Mouse (Mus musculus): ENCODE measurements around the gene Gatad2a. TPM values are rescaled to one million over a fixed set of nuclear protein-coding genes. Genes with fewer than 3 reads are reported as not detected.

Gatad2a gene
- total RNA-seq, 2 experiments from 2014 or later, result 68.7 to 75.4 TPM

DNA sequence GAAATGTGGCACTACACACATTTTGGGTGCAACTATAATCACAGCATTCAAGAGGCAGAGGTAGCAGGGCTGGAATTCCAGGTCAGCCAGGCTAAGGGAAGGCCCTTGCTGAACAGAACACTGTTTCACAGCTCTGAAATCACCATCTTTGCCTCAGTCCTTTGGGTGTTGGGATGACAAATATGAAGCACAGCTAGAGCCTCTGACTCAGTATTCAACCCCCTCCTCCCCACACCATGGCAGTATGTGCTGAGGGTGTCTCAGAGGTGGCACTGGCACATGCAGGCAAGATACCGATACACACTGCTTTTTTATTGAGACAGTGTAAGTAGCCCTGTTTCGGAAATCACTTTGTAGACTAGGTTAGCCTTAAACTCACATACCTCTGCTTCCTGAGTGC lies 89.9 kb downstream of the Gatad2a start:
- ATAC-seq (replicated peaks; ENCODE audit: low FRiP score, low TSS enrichment, poor library complexity, severe bottlenecking), result no peak

DNA sequence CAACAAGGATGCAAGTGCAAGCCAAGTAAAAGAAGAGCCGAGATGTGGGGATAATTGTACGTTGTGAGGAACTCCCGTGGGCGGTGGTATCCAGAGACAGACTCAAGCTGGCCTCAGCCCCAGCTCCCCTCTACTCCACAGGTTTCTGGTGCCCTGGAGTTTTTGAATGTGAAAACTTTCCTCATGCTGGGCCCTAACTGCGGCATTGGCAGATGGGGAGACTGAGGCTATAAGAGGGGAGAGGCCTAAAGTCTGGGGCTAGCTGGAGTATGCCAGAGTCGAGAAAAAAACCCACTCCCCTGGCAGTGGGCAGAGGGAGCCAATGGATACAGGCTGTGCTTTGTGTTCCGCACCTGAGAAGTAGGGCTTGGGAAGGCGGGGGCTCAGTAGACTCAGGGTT lies 92.1 kb downstream of the Gatad2a start:
- no peak for ATAC-seq (replicated peaks; ENCODE audit: low FRiP score, low TSS enrichment, poor library complexity, severe bottlenecking)

DNA sequence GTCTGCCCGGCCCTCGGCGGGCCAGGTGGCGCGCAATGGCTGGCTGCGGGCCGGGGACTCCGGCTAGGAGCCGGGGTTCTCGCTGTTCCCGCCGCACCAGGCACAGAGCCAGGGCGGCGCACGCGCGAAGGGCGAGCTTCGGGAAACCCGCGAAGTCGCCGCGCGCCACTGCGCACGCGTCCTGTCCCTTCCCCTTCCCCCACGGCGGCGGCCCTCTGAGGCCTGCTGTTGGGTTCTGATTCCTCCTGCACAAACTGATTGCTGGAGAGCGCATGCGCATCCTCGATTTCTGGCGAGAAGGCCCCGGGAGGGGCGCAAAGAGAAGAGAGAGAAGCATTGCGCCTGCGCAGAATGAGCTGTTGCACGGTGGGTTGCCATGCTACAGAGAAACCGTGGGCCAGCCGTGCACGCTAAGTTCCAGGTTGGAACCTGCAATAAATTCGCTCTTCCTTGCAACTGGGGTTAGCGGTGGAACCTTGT lies 93.1 kb downstream of the Gatad2a start:
- ATAC-seq (replicated peaks; ENCODE audit: low FRiP score, low TSS enrichment, poor library complexity, severe bottlenecking), result peak; percentile 62

DNA sequence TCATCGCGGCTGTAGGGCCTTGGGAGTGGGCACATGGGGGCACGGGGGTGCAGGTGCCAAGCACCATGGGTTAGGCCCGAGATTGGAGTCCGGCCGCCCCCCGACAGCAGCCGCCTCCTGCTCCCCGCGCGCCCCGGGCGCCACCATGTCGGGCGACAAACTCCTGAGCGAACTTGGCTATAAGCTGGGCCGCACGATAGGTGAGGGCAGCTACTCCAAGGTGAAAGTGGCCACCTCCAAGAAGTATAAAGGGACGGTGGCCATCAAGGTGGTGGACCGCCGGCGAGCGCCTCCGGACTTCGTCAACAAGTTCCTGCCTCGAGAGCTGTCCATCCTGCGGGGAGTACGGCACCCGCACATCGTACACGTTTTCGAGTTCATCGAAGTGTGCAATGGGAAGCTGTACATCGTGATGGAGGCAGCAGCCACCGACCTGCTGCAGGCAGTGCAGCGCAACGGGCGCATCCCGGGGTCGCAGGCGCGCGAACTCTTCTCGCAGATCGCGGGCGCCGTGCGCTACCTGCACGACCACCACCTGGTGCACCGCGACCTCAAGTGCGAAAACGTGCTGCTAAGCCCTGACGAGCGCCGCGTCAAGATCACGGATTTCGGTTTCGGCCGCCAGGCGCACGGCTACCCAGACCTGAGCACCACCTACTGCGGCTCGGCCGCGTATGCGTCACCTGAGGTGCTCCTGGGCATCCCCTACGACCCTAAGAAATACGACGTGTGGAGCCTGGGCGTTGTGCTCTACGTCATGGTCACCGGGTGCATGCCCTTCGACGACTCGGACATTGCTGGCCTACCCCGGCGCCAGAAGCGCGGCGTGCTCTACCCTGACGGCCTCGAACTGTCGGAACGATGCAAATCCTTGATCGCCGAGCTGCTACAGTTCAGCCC lies 93.8 kb downstream of the Gatad2a start, which contains the start of the genes Tssk6, Ndufa13 and Yjefn3:
Gene Tssk6 (plus strand): TSS at position 22 of the 900 bp plus-strand sequence.
Gene Ndufa13 (minus strand): TSS at position 396 of the 900 bp plus-strand sequence.
Gene Yjefn3 (minus strand): TSS at position 550 of the 900 bp plus-strand sequence.
- peak; percentile 19 for ATAC-seq (replicated peaks; ENCODE audit: low FRiP score, low TSS enrichment, poor library complexity, severe bottlenecking)

DNA sequence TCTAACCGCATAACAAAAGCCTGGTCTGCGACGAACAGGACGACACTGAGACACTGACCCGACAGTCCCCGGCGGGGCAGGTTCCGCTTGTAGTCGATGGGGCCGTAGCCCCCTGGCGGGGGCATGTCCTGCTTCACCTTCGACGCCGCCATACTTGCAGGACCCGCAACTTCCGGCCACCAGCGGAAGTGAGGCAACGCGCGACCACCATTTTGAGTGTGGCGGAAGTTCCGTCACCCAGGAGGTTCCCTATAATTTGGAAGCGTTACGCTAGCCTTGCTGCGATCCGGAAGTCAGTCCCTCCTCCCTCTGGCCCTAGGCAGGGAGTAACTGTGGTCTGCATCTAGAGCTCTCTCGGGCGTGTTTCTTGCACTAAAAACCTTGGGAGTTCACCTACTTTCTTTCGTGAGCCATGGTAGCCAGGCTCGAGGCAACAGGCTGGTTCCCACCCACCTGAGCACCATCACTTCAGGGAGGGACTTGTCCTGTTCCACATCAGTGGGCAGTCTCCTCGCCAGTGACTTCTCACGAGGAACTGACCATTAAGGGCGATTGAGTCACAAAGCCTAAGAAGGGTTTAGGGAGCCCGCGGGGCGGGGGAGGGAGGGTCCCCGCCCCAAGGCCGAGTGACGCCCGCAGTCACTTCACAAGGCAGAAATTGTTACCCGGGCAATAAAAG lies 94.6 kb downstream of the Gatad2a start:
- peak; percentile 66 for ATAC-seq (replicated peaks; ENCODE audit: low FRiP score, low TSS enrichment, poor library complexity, severe bottlenecking)

DNA sequence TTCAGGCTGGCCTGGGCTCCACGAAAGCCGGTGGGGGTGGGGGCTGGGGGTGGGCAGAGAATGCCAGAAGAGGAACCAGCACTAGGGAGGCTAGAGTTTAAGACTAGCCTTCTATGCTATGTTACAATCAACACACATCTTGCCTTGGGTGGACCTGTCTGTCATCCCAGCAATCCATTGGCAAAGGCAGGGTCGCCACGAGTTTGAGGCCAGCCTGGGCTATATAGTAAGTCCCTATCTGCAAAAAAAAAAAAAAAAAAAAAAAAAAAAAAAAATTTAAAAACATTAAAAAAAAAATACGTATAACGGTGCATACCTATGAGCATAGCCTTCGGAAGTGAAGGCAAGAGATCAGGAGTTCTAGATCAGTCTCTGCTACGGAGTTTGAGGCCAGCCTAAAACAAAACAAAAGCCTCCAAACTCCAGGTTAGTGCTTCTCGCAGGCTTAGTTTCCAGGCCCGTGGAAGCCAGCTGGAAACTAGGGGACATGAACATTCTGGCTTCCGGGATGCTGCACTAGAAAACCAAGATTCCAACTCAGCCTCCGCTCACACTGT lies 95.2 kb downstream of the Gatad2a start:
- ATAC-seq (replicated peaks; ENCODE audit: low FRiP score, low TSS enrichment, poor library complexity, severe bottlenecking), result no peak; the same call in 1 of the 2 replicates

DNA sequence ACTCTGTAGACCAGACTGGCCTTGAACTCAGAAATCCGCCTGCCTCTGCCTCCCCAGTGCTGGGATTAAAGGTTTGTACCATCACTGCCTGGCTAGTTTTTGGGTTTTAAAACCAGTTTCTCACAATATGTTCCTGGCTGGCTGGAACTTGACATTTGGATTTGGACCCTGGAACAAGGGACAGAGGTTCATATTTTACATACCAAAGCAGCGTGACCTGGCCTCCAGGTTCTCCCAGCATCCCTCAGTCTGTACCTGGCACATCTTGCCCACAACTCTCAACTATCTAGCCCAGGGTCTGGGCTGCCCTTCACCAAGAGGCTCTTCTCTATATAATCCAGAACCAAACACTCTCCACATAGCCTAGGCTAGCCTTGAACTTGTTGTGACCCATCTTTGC lies 96.3 kb downstream of the Gatad2a start:
- ATAC-seq (replicated peaks; ENCODE audit: low FRiP score, low TSS enrichment, poor library complexity, severe bottlenecking), result no peak

DNA sequence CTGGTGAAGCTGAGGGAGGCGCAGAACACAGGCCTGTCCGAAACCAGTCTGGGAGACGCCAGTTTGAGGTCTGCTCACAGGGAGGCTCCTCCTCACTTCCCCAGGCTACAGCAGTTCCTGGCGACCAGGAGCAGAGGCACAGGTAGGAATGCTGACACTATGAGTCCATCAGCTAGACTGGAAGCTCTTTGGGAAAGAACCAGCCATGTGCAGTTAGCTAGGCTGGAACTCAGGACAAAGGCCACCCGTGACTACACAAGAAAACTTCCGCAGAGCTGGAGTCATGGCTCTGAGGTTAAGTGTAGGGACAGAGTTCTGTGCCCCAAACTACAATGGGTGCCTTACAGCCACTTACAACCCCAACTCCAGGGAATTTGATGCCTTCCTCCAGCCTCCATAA lies 98.3 kb downstream of the Gatad2a start:
- no peak for ATAC-seq (replicated peaks; ENCODE audit: low FRiP score, low TSS enrichment, poor library complexity, severe bottlenecking)

DNA sequence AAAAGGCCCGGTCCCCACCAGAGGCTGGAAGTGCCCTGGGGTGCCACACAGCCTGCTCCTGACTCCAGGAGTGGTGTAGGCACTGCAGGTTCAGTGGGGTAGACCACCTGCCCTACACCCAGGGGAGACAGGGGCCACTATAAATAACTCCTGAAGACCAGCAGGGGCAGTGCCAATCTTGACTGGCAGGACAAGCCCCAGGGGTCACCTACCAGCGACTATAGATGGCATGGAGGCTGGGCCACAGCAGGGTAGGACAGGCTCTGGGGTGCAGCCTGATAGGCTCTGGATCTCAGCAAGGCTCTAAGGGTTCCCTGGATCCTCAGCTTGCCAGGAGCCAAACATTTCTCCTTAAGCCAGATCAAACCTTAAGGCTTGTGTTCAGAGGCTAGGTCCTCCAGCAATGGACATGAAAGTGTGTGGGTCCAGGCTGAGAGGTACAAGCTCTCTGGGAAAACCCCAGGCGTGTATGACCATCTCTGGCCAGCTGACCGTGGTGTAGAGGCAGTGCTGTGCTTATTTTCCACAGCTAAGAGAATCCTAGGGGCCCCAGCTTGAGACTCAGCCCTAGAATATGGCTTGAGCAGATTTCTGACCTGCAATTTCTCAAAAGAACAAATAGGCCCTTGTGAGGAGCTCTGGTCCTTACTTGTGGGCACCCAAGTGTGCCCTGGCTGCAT lies 100.3 kb downstream of the Gatad2a start:
- no peak for ATAC-seq (replicated peaks; ENCODE audit: low FRiP score, low TSS enrichment, poor library complexity, severe bottlenecking)

DNA sequence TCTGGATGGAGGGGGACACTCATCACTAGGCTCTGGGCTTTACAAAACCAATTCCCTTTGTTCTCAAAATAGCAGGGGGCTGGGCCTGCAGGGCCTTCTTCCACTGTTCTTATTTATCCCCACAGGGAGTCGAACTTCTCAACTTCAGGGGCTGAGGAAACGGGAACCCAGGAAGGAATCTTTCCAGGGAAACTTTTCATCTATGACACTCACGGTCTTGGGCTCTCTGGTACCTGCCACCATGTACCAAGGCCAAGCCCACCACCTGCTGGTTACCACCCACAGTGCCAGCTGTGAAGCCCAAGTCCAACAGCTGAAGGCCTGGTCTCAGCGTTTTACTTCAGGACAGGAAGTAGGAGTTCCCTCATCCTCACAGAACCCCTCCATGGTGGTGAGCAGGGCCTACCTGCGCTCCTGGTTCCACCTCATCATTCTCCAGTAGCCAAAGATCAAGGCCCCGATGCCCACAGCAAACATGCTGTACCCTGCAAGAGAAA lies 101.3 kb downstream of the Gatad2a start:
- ATAC-seq (replicated peaks; ENCODE audit: low FRiP score, low TSS enrichment, poor library complexity, severe bottlenecking), result no peak

DNA sequence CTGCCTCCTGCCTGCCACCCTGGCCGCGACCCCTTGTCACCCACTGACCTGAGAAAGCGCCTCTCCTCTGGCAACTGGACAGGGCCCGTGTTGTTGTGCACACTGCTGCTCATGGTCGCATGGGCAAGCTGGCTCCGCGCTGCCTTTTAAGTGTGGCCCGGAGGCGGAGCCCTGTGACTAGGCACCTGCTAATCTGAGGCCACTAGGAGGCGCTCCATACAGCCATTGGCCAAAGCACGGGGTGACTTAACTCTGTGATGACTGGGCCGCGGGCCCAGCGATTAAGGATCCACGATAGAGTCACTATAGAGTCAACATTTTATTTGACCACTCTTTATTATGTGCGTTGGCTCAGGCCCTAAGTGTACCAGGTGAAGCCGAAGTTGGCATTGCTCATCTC lies 102.3 kb downstream of the Gatad2a start:
- peak; percentile 46; the same call in 1 of the 2 replicates for ATAC-seq (replicated peaks; ENCODE audit: low FRiP score, low TSS enrichment, poor library complexity, severe bottlenecking)

DNA sequence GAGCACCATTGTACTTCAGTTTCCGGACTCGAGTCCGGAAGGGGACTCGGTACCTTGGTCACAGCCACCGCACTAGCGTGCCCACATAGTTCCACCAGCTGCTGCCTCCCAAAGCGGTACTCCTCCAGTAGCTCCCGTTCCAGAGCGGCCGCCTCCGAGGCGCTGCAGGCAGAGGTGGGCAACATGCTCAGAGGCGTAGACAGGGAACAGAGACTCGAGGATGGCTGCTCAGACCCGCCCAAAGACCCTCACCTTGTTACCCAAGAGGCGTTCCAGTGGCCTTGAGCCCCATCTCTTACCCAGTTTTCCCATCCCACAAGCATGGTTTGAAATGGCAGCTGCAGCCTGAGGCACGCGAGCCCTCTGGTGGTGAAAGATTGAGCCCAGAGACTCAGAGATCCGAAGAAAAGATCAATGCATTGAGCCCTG lies 105.4 kb downstream of the Gatad2a start:
- ATAC-seq (replicated peaks; ENCODE audit: low FRiP score, low TSS enrichment, poor library complexity, severe bottlenecking), result peak; percentile 35; the same call in 1 of the 2 replicates

DNA sequence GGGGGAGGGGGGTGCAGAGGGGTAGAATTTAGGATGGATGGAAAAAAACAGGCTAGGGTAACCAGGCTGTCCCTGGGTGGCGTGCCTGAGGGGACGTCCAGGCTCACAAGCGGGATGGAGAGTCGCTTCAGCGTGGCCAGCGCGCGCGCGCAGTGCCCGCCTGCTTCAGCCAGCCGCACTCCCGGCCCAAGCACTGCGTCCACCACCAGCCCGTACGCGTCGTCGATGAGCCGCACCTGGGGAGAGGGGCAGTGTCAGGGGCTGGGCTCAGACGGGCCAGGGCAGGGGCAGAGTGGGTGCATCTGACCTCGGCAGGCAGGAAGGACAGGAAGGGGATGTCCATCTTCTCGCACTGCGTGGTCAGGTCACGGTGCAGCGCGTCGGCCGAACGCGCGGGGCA lies 107.3 kb downstream of the Gatad2a start:
- ATAC-seq (replicated peaks; ENCODE audit: low FRiP score, low TSS enrichment, poor library complexity, severe bottlenecking), result no peak

DNA sequence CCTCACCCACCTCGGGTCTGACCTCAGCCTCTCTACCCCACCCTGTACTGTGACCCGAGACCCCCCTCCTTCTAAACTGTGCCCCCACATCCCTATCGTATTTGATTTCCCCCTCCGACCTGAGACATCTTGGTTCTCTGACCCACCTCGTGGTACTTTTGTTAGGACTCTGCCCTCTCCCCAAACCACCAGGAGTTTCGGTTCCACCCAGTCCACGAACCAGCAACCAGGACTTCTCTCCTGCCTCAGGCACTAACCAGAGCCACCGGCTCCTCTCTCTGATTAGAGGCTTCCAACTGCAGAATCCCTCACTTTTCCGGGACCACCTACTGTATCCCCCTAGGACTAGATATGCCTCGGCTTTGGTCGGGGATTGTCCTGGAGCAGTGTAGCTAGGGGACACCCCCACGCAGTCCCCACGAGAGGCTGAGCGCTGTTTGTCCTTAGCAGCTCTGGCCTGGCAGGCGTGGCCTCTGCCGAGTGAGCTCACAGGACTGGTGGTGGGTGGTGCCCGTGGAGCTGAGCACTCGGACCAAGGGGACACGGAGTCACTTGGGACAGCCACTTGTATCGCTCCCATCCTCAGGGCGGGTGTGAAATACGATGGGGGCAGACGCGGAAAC lies 107.8 kb downstream of the Gatad2a start:
- no peak for ATAC-seq (replicated peaks; ENCODE audit: low FRiP score, low TSS enrichment, poor library complexity, severe bottlenecking)

DNA sequence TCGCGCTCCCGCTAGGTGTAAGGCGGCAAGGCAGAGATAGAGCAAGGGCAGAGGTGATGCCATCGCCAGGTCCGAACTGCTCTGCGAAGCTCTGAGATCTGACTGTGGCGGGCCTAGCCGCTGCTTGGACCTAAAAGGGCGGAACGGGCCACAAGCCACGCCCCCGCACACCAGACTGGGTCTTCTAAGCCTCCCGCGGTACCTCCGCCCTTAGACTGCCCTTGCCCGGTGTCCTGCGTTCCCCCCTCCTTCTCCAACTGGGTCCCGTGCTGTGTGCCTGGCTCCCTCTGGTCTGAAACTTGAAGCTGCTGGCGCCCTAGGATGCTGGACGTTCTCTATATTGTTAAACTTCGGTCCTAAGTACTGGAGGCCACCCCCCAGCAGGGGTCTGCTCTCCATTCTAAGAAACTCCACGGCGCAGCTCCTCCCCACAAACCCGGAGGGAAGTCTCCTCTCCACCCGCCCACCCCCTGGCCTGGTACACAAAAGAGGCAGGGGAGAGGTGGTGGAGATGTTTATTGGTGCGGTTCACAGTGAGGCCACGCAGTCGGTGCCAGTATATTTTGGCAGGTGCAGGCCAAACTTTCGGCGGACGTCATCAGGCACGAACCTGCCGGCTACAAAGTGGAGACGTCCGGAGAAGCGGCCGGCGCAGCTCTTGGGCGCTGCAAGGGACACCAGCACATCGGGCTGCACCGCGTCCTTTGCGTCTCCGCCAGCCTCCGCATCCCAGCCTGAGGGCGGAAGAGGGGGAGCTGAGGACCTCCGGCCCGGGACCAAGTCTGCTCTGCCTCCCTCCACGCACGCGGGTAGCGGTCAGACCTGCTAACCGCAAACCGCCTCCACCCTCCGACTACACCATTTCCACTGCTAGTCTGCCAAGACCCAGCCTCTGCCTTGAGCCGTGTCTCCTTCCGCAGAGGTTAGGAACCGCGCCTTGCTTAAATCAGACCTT lies 108.6 kb downstream of the Gatad2a start, which contains the start of gene Cilp2:
Gene Cilp2 (minus strand): TSS at position 399 of the 955 bp plus-strand sequence.
- ATAC-seq (replicated peaks; ENCODE audit: low FRiP score, low TSS enrichment, poor library complexity, severe bottlenecking), result no peak

DNA sequence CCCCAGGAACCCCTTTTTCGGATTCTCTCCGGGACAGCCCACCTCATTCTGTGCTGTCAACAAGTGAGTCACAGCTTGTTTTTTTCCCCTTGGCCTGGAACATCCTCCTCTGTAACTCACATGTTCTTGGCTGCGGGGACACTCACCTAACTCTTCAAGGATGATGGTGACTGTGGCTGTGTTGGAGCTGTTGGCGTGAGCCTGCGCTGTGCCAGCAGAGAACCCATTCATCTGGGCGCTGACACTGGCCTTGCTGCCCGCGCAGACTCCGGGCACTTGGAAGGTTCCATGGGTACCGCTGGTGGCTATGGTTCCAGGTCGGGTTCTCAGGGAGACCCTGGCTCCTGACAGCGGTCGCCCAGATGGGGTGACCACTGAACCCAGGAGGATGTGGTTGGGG lies 112.0 kb downstream of the Gatad2a start:
- ATAC-seq (replicated peaks; ENCODE audit: low FRiP score, low TSS enrichment, poor library complexity, severe bottlenecking), result no peak

DNA sequence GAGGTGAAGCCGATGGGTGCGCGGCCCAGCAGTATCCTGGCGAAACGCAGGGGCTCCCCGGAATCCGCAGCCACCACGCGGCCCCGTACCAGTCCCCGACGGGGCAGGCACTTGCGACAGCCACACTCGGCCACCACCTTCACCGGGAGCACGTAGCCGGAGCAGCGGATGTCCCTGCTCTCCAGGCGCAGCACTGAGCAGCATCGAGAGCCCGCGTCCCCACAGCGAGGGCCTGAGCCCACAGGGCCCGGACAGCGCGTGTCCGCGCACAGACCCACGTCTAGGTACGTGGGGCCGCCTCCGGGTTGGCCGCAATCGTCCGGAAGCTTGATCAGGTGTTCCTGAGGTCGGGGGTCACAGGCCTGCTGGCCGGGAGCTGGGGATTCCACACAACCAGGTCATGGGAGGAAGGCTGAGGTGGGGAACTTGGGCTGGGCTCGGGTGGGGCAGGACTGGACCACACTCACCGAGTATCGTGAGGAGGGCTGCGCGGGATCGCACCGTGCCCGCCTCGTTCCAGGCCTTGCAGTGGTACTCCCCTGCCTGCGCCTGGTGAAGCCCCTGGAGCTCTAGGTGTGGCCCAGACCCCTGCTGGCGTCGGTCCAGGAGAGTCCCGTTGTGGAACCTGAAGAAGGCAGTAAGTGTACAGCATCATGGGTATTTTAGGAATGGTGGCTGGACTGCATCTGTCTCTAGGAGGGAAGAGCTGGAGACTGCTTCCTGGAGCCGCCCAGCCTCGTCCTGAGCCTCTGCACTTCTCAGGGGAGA lies 113.2 kb downstream of the Gatad2a start:
- ATAC-seq (replicated peaks; ENCODE audit: low FRiP score, low TSS enrichment, poor library complexity, severe bottlenecking), result no peak

Measured in megakaryocyte-erythroid progenitor cell, adult 5-6 weeks (primary cell).